Mouse (Mus musculus) cortical plate, adult 2 months (tissue): Measurements from ENCODE around the gene Gm6583. TPM values are rescaled to one million over a fixed set of nuclear protein-coding genes. Genes with fewer than 3 reads are reported as not detected.
"Not testable (repeated sequence)": the region's sequence is repeated elsewhere in the genome, so short reads cannot be mapped to it uniquely, and the experiment has no call there.

Experiments
- H3K27ac ChIP-seq: fragments of 200-500 bp; 2 replicates; pipeline ENCODE4 v1.5.1; 2012; ENCODE audit warnings: low read length, control low read depth, inconsistent platforms; ENCODE audit not compliant: insufficient read depth
- H3K4me1 ChIP-seq: fragments of 200-500 bp; 2 replicates; pipeline ENCODE4 v1.6.1; 2011; ENCODE audit warnings: low read length; ENCODE audit not compliant: control insufficient read depth, insufficient read depth
- H3K4me3 ChIP-seq: fragments of 200-500 bp; 2 replicates; pipeline ENCODE4 v1.5.1; 2011; ENCODE audit warnings: mild to moderate bottlenecking, low read length, control low read depth; ENCODE audit not compliant: insufficient read depth
- CTCF ChIP-seq: fragments of 200-500 bp; IDR thresholded peaks from 2 replicates; pipeline ENCODE4 v1.5.1; 2011; ENCODE audit warnings: mild to moderate bottlenecking, control low read depth, low read length; ENCODE audit not compliant: insufficient read depth; ENCODE audit errors: extremely low read depth
- POLR2A ChIP-seq: fragments of 200-500 bp; IDR thresholded peaks from 2 replicates; pipeline ENCODE4 v1.6.1; 2011; ENCODE audit warnings: mild to moderate bottlenecking, low read length, control low read depth; ENCODE audit not compliant: insufficient read depth; ENCODE audit errors: extremely low read depth
- polyA plus RNA-seq: library from polyadenylated mRNA; depleted of rRNA; stranded (reverse); fragments of >200 nt; gene quantifications from 2 replicates; pipeline ENCODE4 v1.2.3, GENCODE M21; 2012

Gene Gm6583
- polyA plus RNA-seq, 1 experiment, result 0.13 TPM

DNA sequence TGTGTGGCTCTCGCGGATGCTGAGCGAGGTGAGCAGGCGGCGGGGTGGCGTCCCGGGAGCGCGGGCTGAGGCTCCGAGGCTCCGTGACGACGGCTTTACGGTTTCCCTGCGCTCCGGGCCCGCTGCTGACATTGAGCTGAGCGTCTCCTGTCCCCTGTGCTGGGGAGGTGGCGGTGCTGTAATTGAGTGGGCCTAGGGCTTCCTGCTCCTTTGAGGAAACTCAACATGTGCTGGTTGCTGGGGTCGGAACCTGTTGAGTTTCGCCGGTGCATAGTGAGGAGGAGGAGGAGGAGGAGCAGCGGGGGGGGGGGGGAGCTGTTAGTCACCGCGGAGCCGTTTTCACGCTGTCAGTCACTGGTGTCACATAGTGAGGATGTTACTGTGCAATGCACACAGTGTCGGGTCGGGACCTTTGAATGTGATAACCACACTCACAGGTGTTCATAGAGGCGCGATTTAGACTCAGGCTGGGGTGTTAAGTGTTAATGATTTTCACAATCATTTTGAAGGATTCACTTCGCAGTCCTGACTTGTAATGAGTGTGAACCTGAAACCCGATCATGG, 29.3 kb downstream of the Gm6583 start:
- no peak overlapping the region for H3K27ac ChIP-seq
- no peak for TF ChIP-seq CTCF
- no peak for TF ChIP-seq POLR2A
- peak overlapping the region; percentile 50 for H3K4me3 ChIP-seq
- peaks cover 6% of the 10 kb centered on the region for H3K4me1 ChIP-seq

DNA sequence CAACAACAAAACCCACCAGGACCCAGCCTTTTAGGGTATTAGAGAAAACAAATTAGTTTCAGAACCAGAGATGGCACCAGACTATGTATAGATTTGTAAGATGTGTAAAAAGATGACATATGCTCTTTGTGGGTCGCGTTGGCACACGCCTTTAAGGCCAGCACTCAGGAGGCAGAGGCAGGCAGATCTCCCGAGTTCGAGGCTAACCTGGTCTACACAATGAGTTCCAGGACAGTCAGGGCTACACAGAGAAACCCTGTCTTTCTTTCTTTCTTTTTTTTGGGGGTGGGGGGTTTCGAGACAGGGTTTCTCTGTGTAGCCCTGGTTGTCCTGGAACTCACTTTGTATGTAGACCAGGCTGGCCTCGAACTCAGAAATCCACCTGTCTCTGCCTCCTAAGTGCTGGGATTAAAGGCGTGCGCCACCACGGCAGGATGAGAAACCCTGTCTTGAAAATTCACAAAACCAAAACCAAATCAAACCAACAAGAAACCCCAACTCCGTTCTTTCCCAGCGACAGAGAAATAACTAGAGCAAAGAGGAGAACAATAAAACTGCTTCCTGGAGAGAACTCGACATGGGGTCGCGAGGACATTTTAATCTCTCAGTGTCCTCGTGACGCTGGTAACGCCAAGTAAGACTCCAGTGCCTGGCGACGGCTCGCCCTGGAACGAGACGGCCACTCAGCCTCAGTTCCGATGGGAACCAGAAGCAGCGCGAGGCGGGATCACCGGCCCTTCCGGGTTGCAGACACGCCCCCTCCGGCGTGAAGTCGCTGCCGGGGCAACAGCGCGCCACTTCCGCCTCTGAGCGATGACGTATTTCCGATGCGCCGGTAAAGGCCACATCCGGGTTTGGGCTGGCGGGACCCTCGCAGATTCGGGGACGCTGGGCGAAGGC, 30.0 kb downstream of the Gm6583 start, which contains the start of gene Tfip11:
Gene Tfip11, plus strand, starts transcription at position 813 of the 900 bp plus-strand sequence.
- Histone ChIP-seq H3K4me3 (peak within 1 kb of the TSS; percentile 50), H3K27ac (peak within 1 kb of the TSS; percentile 26; the same call in 1 of the 2 replicates), H3K4me1 (peaks cover 9% of the 10 kb centered on the region)
- TF ChIP-seq CTCF, result no peak
- TF ChIP-seq POLR2A, result peak; percentile 82

GRCm38 (mm10) chr5:112324637-112325545, 30.9 kb downstream of the Gm6583 start:
- Histone ChIP-seq H3K27ac (no peak overlapping the region), H3K4me3 (no peak overlapping the region), H3K4me1 (peaks cover 9% of the 10 kb centered on the region)
- TF ChIP-seq CTCF (no peak), POLR2A (no peak)

DNA sequence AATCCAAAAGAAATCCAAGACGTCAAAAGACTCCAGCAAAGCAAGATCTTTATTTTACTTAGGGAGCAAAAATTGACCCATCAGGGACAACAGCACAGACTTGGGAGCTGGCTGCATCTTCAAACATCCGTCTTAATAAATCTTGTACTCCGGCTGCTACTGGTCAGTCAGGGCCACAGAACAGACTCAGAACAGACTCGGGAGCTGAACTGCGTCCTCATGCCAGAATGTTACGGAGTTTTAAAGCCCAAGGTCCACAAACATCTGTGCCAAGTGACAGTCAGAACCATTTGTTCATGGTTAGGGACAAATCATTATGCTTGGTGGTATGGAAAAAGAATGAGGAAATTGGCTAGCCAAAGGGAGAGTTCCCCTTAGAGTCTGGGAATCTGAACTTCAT, 32.6 kb downstream of the Gm6583 start:
- Histone ChIP-seq H3K4me3 (no peak overlapping the region), H3K4me1 (peaks cover 9% of the 10 kb centered on the region), H3K27ac (no peak overlapping the region)
- TF ChIP-seq CTCF (no peak), POLR2A (no peak)

GRCm38 (mm10) chr5:112321376-112321775, 34.5 kb downstream of the Gm6583 start:
- peak overlapping the region; percentile 57 for H3K27ac ChIP-seq
- peaks cover 7% of the 10 kb centered on the region for H3K4me1 ChIP-seq
- H3K4me3 ChIP-seq, result no peak overlapping the region
- no peak for TF ChIP-seq POLR2A
- no peak for TF ChIP-seq CTCF

GRCm38 (mm10) chr5:112320936-112321335, 34.9 kb downstream of the Gm6583 start:
- peak overlapping the region; percentile 43; the same call in 1 of the 2 replicates for H3K27ac ChIP-seq
- peaks cover 7% of the 10 kb centered on the region for H3K4me1 ChIP-seq
- H3K4me3 ChIP-seq, result no peak overlapping the region
- no peak for TF ChIP-seq CTCF
- TF ChIP-seq POLR2A, result no peak

DNA sequence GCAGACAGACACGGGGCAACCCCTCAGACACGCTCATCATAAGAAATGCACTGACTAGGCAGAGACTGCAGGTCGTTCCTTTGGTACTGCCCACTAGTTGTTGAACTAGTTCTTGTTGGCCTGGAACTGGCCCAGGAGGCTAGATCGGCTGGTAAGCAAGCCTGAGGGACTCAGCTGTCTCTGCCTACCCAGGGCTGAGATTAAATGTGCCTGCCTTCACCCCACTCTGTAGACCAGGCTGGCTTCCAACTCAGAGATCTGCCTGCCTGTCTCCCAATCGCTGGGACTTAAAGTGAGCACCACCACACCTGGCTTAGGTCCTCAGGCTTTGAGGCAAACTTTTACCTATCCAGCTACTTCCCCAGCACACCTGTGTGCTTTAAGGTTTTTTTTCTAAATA, 35.5 kb downstream of the Gm6583 start:
- Histone ChIP-seq H3K4me1 (peaks cover 7% of the 10 kb centered on the region), H3K27ac (peak overlapping the region; percentile 43), H3K4me3 (no peak overlapping the region)
- TF ChIP-seq POLR2A, result no peak
- no peak for TF ChIP-seq CTCF

DNA sequence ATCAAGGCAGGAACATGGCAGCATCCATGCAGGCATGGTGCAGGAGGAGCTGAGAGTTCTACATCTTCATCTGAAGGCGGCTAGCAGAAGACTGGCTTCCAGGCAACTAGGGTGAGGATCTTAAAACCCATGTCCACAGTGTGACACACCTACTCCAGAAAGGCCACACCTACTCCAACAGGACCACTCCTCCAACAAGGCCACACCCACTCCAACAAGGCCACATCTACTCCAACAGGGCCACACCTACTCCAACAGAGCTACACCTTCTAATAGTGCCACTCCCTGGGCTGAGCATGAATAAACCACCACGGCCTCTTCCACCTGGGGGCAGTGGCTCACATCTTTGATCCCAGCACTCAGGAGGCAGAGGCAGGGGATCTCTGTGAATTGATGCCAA, 36.5 kb downstream of the Gm6583 start:
- H3K4me1 ChIP-seq, H3K4me3 ChIP-seq, H3K27ac ChIP-seq: not testable (repeated sequence)

DNA sequence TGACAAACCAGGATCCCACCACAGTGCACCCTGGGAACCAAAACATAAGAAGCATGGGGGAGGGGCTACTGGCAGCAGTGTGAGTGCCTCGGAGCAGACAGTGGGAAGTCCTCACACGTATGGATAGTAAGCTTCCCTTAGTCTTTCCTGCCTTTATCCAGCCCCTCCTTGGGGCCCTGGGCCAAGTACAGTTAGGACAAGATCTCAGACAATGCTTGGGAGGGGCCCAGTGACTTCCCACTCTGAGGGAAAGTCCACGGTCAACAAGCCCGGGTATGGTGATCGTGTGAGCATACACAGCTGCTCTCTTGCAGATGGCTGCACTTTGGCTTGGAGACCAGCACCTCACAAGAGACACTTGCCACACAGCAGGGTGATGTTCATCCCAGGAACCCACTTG, 38.5 kb downstream of the Gm6583 start:
- no peak overlapping the region for H3K4me3 ChIP-seq
- H3K27ac ChIP-seq, result no peak overlapping the region
- no peak for TF ChIP-seq POLR2A
- no peak for TF ChIP-seq CTCF
- H3K4me1 ChIP-seq, result peaks cover 6% of the 10 kb centered on the region
